Mouse (Mus musculus): ENCODE data around the gene Mt3. TPM values are rescaled to one million over a fixed set of nuclear protein-coding genes. Genes with fewer than 3 reads are reported as not detected.
"Not testable (repeated sequence)": the region's sequence is repeated elsewhere in the genome, so short reads cannot be mapped to it uniquely, and the experiment has no call there.

Mt3 gene
- polyA plus RNA-seq, 1 experiment from 2014 or later = 4.8 TPM

- H3K36me3 ChIP-seq = no peaks in the 10 kb centered on the region
- no peak for ATAC-seq (ENCODE audit: insufficient number of reproducible peaks, low FRiP score, low TSS enrichment, low read depth)
Observed at GRCm38 (mm10) chr8:94127711-94128110, 24.7 kb upstream of the Mt3 start.

GRCm38 (mm10) chr8:94129133-94129789 lies 23.1 kb upstream of the Mt3 start:
- Histone ChIP-seq H3K27me3 (no peaks in the 10 kb centered on the region), H3K4me2 (no peak overlapping the region), H3K9me3 (no peaks in the 10 kb centered on the region), H3K9ac (no peak overlapping the region), H3K27ac (no peak overlapping the region), H3K4me3 (no peak overlapping the region), H3K36me3 (no peaks in the 10 kb centered on the region), H3K4me1 (no peaks in the 10 kb centered on the region)
- ATAC-seq (ENCODE audit: insufficient number of reproducible peaks, low FRiP score, low TSS enrichment, low read depth) = no peak
- WGBS = 84% methylated on average over 6 of the region's 6 CpGs

More at GRCm38 (mm10) chr8:94127711-94128110, 24.7 kb upstream of the Mt3 start:
- 46% methylated on average over 6 of the region's 6 CpGs for WGBS
- Histone ChIP-seq H3K27ac (no peak overlapping the region), H3K4me2 (no peak overlapping the region), H3K4me1 (peaks cover 5% of the 10 kb centered on the region; the same call in 1 of the 2 replicates), H3K9ac (no peak overlapping the region), H3K27me3 (no peaks in the 10 kb centered on the region), H3K9me3 (no peaks in the 10 kb centered on the region), H3K4me3 (no peak overlapping the region)

GRCm38 (mm10) chr8:94130126-94130525 lies 22.3 kb upstream of the Mt3 start:
- H3K27ac ChIP-seq = no peak overlapping the region
- no peak for ATAC-seq (ENCODE audit: insufficient number of reproducible peaks, low FRiP score, low TSS enrichment, low read depth)
- H3K9me3 ChIP-seq = no peaks in the 10 kb centered on the region
- 84% methylated on average over 4 of the region's 4 CpGs for WGBS
- no peaks in the 10 kb centered on the region for H3K27me3 ChIP-seq
- no peak overlapping the region for H3K4me2 ChIP-seq
- H3K4me1 ChIP-seq = no peaks in the 10 kb centered on the region
- H3K9ac ChIP-seq = no peak overlapping the region
- no peak overlapping the region for H3K4me3 ChIP-seq
- no peaks in the 10 kb centered on the region for H3K36me3 ChIP-seq

GRCm38 (mm10) chr8:94132096-94132495 lies 20.3 kb upstream of the Mt3 start:
- 51% methylated on average over 5 of the region's 5 CpGs for WGBS
- H3K9me3 ChIP-seq = no peaks in the 10 kb centered on the region
- no peaks in the 10 kb centered on the region for H3K36me3 ChIP-seq
- H3K27me3 ChIP-seq = no peaks in the 10 kb centered on the region
- no peak overlapping the region for H3K4me2 ChIP-seq
- H3K4me3 ChIP-seq = no peak overlapping the region
- H3K4me1 ChIP-seq = no peaks in the 10 kb centered on the region
- no peak for ATAC-seq (ENCODE audit: insufficient number of reproducible peaks, low FRiP score, low TSS enrichment, low read depth)
- H3K27ac ChIP-seq = no peak overlapping the region
- no peak overlapping the region for H3K9ac ChIP-seq

- not testable (repeated sequence) for H3K4me3 ChIP-seq; H3K36me3 ChIP-seq; ATAC-seq (ENCODE audit: insufficient number of reproducible peaks, low FRiP score, low TSS enrichment, low read depth); H3K9ac ChIP-seq; H3K27ac ChIP-seq; H3K9me3 ChIP-seq; H3K4me2 ChIP-seq; H3K4me1 ChIP-seq; H3K27me3 ChIP-seq
- 30% methylated on average over 3 of the region's 3 CpGs for WGBS
Observed at GRCm38 (mm10) chr8:94134601-94135000, 17.8 kb upstream of the Mt3 start.

GRCm38 (mm10) chr8:94135556-94135955 lies 16.9 kb upstream of the Mt3 start:
- Histone ChIP-seq H3K4me2 (no peak overlapping the region), H3K4me3 (no peak overlapping the region), H3K9ac (no peak overlapping the region), H3K27ac (no peak overlapping the region), H3K9me3 (no peaks in the 10 kb centered on the region), H3K36me3 (no peaks in the 10 kb centered on the region), H3K27me3 (no peaks in the 10 kb centered on the region; the same call in 1 of the 2 replicates), H3K4me1 (no peaks in the 10 kb centered on the region)
- 88% methylated on average over 6 of the region's 6 CpGs for WGBS
- no peak for ATAC-seq (ENCODE audit: insufficient number of reproducible peaks, low FRiP score, low TSS enrichment, low read depth)

GRCm38 (mm10) chr8:94136192-94136591 lies 16.2 kb upstream of the Mt3 start:
- Histone ChIP-seq H3K27me3 (no peaks in the 10 kb centered on the region; the same call in 1 of the 2 replicates), H3K4me3 (no peak overlapping the region), H3K36me3 (no peaks in the 10 kb centered on the region), H3K9ac (no peak overlapping the region), H3K4me1 (no peaks in the 10 kb centered on the region), H3K27ac (no peak overlapping the region), H3K9me3 (no peaks in the 10 kb centered on the region), H3K4me2 (no peak overlapping the region)
- ATAC-seq (ENCODE audit: insufficient number of reproducible peaks, low FRiP score, low TSS enrichment, low read depth) = no peak
- 78% methylated on average over 7 of the region's 7 CpGs for WGBS

- H3K4me1 ChIP-seq = no peaks in the 10 kb centered on the region
- ATAC-seq (ENCODE audit: insufficient number of reproducible peaks, low FRiP score, low TSS enrichment, low read depth) = no peak
- 0 out of 2 replicates have a peak, but pooled peaks cover 5% of the 10 kb centered on the region for H3K9me3 ChIP-seq
- H3K36me3 ChIP-seq = no peaks in the 10 kb centered on the region
- no peak within 1 kb of the TSS for H3K27ac ChIP-seq
- WGBS = 43% methylated on average over 6 of the region's 6 CpGs
- H3K4me2 ChIP-seq = no peak within 1 kb of the TSS
- no peak within 1 kb of the TSS for H3K9ac ChIP-seq
- no peaks in the 10 kb centered on the region; the same call in 1 of the 2 replicates for H3K27me3 ChIP-seq
- H3K4me3 ChIP-seq = no peak within 1 kb of the TSS
Observed at GRCm38 (mm10) chr8:94136933-94137332, 15.5 kb upstream of the Mt3 start, which contains the start of gene Mt4. Gene Mt4 (plus strand): TSS chr8:94137197.

- no peak overlapping the region for H3K4me3 ChIP-seq
- H3K4me2 ChIP-seq = no peak overlapping the region
- no peak overlapping the region for H3K27ac ChIP-seq
- no peaks in the 10 kb centered on the region; the same call in 1 of the 2 replicates for H3K27me3 ChIP-seq
- ATAC-seq (ENCODE audit: insufficient number of reproducible peaks, low FRiP score, low TSS enrichment, low read depth) = no peak
- H3K4me1 ChIP-seq = no peaks in the 10 kb centered on the region
- no peak overlapping the region for H3K9ac ChIP-seq
- H3K36me3 ChIP-seq = no peaks in the 10 kb centered on the region
- WGBS = 83% methylated on average over 4 of the region's 4 CpGs
- H3K9me3 ChIP-seq = 0 out of 2 replicates have a peak, but pooled peaks cover 5% of the 10 kb centered on the region
Observed at GRCm38 (mm10) chr8:94140266-94140795, 12.1 kb upstream of the Mt3 start.

- H3K4me3 ChIP-seq = no peak overlapping the region
- no peak overlapping the region for H3K4me2 ChIP-seq
- H3K36me3 ChIP-seq = no peaks in the 10 kb centered on the region
- no peak for ATAC-seq (ENCODE audit: insufficient number of reproducible peaks, low FRiP score, low TSS enrichment, low read depth)
- H3K27ac ChIP-seq = no peak overlapping the region
- H3K27me3 ChIP-seq = peaks cover 17% of the 10 kb centered on the region
- peaks cover 11% of the 10 kb centered on the region for H3K4me1 ChIP-seq
- 40% methylated on average over 5 of the region's 5 CpGs for WGBS
- H3K9me3 ChIP-seq = no peaks in the 10 kb centered on the region
- no peak overlapping the region for H3K9ac ChIP-seq
Observed at GRCm38 (mm10) chr8:94148236-94148635, 4.2 kb upstream of the Mt3 start.

- H3K4me3 ChIP-seq = no peak overlapping the region
- no peak for ATAC-seq (ENCODE audit: insufficient number of reproducible peaks, low FRiP score, low TSS enrichment, low read depth)
- peaks cover 26% of the 10 kb centered on the region for H3K27me3 ChIP-seq
- H3K9ac ChIP-seq = no peak overlapping the region
- H3K4me2 ChIP-seq = no peak overlapping the region
- H3K9me3 ChIP-seq = no peaks in the 10 kb centered on the region
- WGBS = 71% methylated on average over 5 of the region's 5 CpGs
- no peak overlapping the region for H3K27ac ChIP-seq
- no peaks in the 10 kb centered on the region for H3K36me3 ChIP-seq
- H3K4me1 ChIP-seq = peaks cover 23% of the 10 kb centered on the region
Observed at GRCm38 (mm10) chr8:94150925-94151324, 1.5 kb upstream of the Mt3 start.

GRCm38 (mm10) chr8:94153451-94153850 lies 1.0 kb downstream of the Mt3 start:
- H3K9ac ChIP-seq = no peak overlapping the region
- no peak overlapping the region for H3K27ac ChIP-seq
- H3K4me3 ChIP-seq = no peak overlapping the region
- no peak overlapping the region for H3K4me2 ChIP-seq
- H3K36me3 ChIP-seq = no peaks in the 10 kb centered on the region
- peaks cover 26% of the 10 kb centered on the region for H3K27me3 ChIP-seq
- H3K4me1 ChIP-seq = peaks cover 23% of the 10 kb centered on the region
- H3K9me3 ChIP-seq = no peaks in the 10 kb centered on the region
- no peak for ATAC-seq (ENCODE audit: insufficient number of reproducible peaks, low FRiP score, low TSS enrichment, low read depth)
- WGBS = 30% methylated on average over 7 of the region's 7 CpGs

All from limb, embryonic 15.5 days (tissue).